Mouse (Mus musculus): ENCODE results near the gene Trub2. TPM values are rescaled to one million over a fixed set of nuclear protein-coding genes. Genes with fewer than 3 reads are reported as not detected.
"Not testable (repeated sequence)": the region's sequence is repeated elsewhere in the genome, so short reads cannot be mapped to it uniquely, and the experiment has no call there.

Gene Trub2
- polyA plus RNA-seq, 1 experiment from 2014 or later = 23.9 TPM

DNA sequence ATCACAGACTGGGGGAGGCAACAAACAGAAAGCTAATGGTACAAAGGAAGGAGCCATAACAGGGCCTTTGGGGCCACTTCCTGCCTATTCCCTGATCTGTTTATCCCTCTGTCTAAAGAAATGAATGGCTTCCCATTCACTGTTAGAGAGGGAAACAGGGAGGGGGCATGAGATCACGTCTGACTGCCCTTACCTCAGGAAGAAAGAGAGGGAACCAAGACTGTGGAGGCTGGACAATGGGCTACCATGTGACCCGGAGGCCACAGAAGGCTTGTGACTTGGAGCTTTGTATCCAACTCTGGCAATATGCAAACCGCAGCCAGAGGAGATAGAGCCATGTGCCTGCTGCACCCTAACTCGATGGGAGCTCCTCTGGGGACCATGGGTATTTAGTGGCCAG is 4.0 kb downstream of the Trub2 start:
- Histone ChIP-seq H3K4me2 (replicated peaks) (no peak overlapping the region), H3K9me3 (ENCODE audit: control insufficient read depth, low read length) (no peaks in the 10 kb centered on the region), H3K27me3 (ENCODE audit: control insufficient read depth, insufficient read depth, low read length) (no peaks in the 10 kb centered on the region), H3K4me3 (replicated peaks; ENCODE audit: low read length) (no peak overlapping the region), H3K27ac (no peak overlapping the region), H3K9ac (no peak overlapping the region), H3K36me3 (replicated peaks; ENCODE audit: control insufficient read depth, insufficient read depth) (peaks cover 69% of the 10 kb centered on the region), H3K4me1 (replicated peaks; ENCODE audit: control insufficient read depth, insufficient read depth, low read length) (peaks cover 13% of the 10 kb centered on the region)
- DNase-seq (ENCODE audit: low spot score) (no peak), ATAC-seq (ENCODE audit: low FRiP score) (no peak)
- 63% methylated on average over 4 of the region's 4 CpGs for WGBS

DNA sequence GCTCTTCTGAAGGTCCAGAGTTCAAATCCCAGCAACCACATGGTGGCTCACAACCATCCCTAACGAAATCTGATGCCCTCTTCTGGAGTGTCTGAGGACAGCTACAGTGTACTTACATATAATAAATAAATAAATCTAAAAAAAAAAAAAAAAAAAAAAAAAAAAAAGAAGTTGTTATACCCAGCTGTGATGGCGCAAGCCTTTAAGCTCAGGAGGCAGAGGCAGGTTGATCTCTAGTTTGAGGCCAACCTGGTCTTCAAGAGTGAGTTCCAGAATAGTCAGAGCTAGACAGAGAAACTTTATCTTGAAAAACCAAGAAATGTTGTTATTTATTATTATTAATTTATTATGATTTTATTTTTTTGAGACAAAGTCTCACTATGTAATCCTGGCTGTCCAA is 7.0 kb downstream of the Trub2 start:
- H3K27ac ChIP-seq; H3K9me3 ChIP-seq (ENCODE audit: control insufficient read depth, low read length); H3K4me3 ChIP-seq (replicated peaks; ENCODE audit: low read length); DNase-seq (ENCODE audit: low spot score); H3K27me3 ChIP-seq (ENCODE audit: control insufficient read depth, insufficient read depth, low read length); H3K4me1 ChIP-seq (replicated peaks; ENCODE audit: control insufficient read depth, insufficient read depth, low read length); H3K4me2 ChIP-seq (replicated peaks); ATAC-seq (ENCODE audit: low FRiP score); H3K9ac ChIP-seq: not testable (repeated sequence)
- H3K36me3 ChIP-seq (replicated peaks; ENCODE audit: control insufficient read depth, insufficient read depth) = peaks cover 97% of the 10 kb centered on the region
- WGBS = 88% methylated on average over 2 of the region's 2 CpGs

DNA sequence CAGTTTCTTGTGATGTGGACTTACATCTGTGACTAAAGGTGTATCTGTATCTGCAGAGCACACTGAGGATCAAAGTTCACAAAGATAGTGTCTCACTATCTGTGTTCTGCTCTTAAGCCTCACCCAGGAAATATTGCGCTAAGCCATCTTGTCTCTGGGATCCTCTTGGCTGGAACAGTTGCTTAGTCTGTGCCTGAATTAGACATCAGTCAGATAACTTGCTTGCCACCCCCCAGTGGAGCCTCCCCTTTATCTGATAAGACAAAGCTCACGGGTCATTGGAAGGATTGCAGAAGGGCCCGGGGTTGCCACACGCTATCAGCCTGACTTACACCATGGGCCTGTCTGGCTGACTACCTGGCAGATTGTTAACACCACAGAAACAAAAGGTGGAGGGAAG is 15.0 kb downstream of the Trub2 start:
- no peak overlapping the region for H3K27ac ChIP-seq
- H3K36me3 ChIP-seq (replicated peaks; ENCODE audit: control insufficient read depth, insufficient read depth) = peaks cover 25% of the 10 kb centered on the region
- no peaks in the 10 kb centered on the region for H3K9me3 ChIP-seq (ENCODE audit: control insufficient read depth, low read length)
- 94% methylated on average over 4 of the region's 4 CpGs for WGBS
- DNase-seq (ENCODE audit: low spot score) (no peak), ATAC-seq (ENCODE audit: low FRiP score) (no peak)
- no peaks in the 10 kb centered on the region for H3K4me1 ChIP-seq (replicated peaks; ENCODE audit: control insufficient read depth, insufficient read depth, low read length)
- no peak overlapping the region for H3K4me3 ChIP-seq (replicated peaks; ENCODE audit: low read length)
- no peaks in the 10 kb centered on the region for H3K27me3 ChIP-seq (ENCODE audit: control insufficient read depth, insufficient read depth, low read length)
- no peak overlapping the region for H3K9ac ChIP-seq
- H3K4me2 ChIP-seq (replicated peaks) = no peak overlapping the region

DNA sequence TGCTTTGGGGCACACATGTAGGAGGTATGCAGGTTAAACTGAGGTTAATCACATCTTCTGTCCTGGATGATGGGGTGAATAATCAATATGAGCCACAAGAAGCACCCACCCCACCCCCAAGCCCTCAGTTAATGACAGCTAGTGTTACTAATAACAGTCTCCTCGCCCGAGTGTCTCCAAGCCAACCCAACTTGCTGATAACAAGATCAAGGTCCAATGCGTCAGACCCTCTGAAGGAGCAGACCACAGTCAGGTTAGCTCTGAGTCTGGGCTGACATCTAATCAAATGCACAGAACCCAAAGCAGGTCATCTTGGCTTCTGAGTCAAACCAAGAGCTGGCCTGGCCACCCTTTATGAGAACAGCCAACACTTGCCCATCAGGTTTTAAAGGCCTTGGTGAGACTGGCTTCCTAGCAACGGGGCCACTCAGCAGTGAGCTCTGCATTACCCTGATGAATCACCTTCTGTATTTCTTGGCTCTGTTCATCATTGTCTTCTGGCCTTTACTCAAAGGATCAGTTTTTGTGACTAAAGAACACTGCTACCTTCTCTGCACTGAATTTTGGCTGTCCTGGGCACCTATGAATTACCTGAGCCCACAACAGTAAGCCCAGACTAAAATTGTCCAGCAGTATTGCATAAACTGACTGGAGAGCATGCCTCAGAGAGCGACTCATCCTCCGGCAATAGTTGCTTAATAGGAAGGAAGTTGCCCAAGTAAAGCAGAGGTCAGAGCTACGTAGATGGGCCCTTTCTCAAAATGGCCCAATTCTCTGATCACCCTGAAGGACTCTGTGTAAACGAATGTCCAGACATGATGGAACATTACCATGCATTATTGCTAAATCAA is 16.5 kb downstream of the Trub2 start:
- DNase-seq (ENCODE audit: low spot score) = no peak
- no peaks in the 10 kb centered on the region for H3K4me1 ChIP-seq (replicated peaks; ENCODE audit: control insufficient read depth, insufficient read depth, low read length)
- H3K36me3 ChIP-seq (replicated peaks; ENCODE audit: control insufficient read depth, insufficient read depth) = peaks cover 10% of the 10 kb centered on the region
- ATAC-seq (ENCODE audit: low FRiP score) = no peak
- WGBS = 92% methylated on average over 8 of the region's 8 CpGs
- no peaks in the 10 kb centered on the region for H3K27me3 ChIP-seq (ENCODE audit: control insufficient read depth, insufficient read depth, low read length)
- no peaks in the 10 kb centered on the region for H3K9me3 ChIP-seq (ENCODE audit: control insufficient read depth, low read length)
- H3K4me2 ChIP-seq (replicated peaks) = no peak overlapping the region
- no peak overlapping the region for H3K9ac ChIP-seq
- no peak overlapping the region for H3K27ac ChIP-seq
- H3K4me3 ChIP-seq (replicated peaks; ENCODE audit: low read length) = no peak overlapping the region

DNA sequence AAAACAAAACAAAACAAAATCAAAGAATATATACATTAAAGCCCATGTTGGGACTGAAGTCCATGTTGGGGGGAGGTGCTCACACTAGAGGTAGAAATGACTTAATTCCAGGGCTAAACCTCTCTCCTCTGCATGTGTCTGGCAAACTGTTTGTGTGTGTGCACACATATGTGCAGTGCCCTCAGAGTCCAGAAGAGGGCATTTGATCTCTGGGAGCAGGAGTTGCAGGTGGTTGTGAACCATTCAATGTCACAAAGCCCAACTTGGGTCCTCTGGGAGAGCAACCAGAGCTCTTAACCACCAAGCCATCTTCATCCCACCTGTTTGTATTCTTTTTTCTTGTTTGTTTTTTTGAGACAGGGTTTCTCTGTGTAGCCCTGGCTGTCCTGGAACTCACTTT is 18.1 kb downstream of the Trub2 start:
- Histone ChIP-seq H3K27me3 (ENCODE audit: control insufficient read depth, insufficient read depth, low read length) (no peaks in the 10 kb centered on the region), H3K4me1 (replicated peaks; ENCODE audit: control insufficient read depth, insufficient read depth, low read length) (no peaks in the 10 kb centered on the region), H3K27ac (no peak overlapping the region), H3K4me3 (replicated peaks; ENCODE audit: low read length) (no peak overlapping the region), H3K4me2 (replicated peaks) (no peak overlapping the region), H3K9me3 (ENCODE audit: control insufficient read depth, low read length) (no peaks in the 10 kb centered on the region), H3K36me3 (replicated peaks; ENCODE audit: control insufficient read depth, insufficient read depth) (peaks cover 5% of the 10 kb centered on the region; the same call in 1 of the 2 replicates), H3K9ac (no peak overlapping the region)
- ATAC-seq (ENCODE audit: low FRiP score) (no peak), DNase-seq (ENCODE audit: low spot score) (no peak)

DNA sequence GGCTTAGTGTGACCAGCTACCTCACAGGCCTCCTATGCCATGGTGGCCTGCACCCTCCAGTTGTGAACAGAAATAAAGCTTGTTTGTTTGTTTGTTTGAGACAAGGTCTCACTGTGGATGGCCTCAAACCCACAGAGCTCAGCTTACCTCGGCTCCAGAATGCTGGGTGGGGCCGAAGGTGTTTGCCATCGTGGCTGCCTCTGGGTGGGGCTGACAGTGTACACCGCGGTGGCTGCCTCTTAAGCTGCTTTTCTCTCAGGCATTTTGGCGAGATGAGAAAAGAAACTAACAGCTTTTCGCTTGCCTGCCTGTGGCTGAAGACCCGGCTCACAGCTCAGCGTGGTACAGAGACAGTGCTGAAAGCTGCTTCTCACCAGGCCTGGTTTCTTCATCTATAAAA is 19.4 kb downstream of the Trub2 start:
- H3K4me3 ChIP-seq (replicated peaks; ENCODE audit: low read length) = no peak overlapping the region
- H3K4me2 ChIP-seq (replicated peaks) = no peak overlapping the region
- H3K36me3 ChIP-seq (replicated peaks; ENCODE audit: control insufficient read depth, insufficient read depth) = no peaks in the 10 kb centered on the region; the same call in 1 of the 2 replicates
- no peak overlapping the region for H3K9ac ChIP-seq
- H3K27ac ChIP-seq = no peak overlapping the region
- DNase-seq (ENCODE audit: low spot score) = no peak
- H3K27me3 ChIP-seq (ENCODE audit: control insufficient read depth, insufficient read depth, low read length) = no peaks in the 10 kb centered on the region
- no peak for ATAC-seq (ENCODE audit: low FRiP score)
- H3K9me3 ChIP-seq (ENCODE audit: control insufficient read depth, low read length) = no peaks in the 10 kb centered on the region
- H3K4me1 ChIP-seq (replicated peaks; ENCODE audit: control insufficient read depth, insufficient read depth, low read length) = no peaks in the 10 kb centered on the region
- WGBS = 76% methylated on average over 9 of the region's 9 CpGs

DNA sequence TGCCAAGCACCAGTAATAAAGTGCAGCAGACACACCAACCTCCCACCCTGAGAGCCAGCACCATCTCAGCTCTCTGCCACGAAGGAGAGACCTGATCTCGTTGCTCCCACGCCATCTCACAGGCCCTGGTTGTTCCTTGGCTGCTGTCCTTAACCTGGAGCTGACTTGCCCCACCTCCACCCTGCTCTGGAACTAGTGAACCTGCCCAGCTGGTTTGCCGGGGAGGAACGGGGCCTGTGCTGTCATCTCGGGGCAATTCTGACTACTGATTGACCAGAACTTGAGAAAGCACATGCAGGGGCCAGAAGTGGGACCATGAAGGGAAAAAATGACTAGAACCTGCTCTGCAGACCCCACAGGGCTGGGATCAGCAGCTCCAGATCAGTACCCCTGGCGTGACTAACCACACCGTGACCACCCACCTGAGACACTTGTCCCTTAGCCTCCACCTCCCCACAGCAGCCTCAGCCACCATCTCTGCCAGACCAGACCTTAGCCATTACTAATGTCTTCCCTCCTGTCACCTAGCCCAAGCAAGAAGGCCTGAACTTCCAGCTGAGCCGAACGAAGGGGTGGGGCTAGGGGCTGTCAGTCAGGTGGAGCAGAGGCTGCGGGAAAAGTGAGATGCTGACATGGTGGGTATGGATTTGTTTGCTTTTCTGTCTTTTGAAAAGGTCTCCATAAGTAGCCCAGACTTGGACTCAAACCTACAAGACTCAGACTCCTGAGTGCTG is 20.2 kb downstream of the Trub2 start:
- ATAC-seq (ENCODE audit: low FRiP score) (no peak), DNase-seq (ENCODE audit: low spot score) (no peak)
- Histone ChIP-seq H3K27ac (no peak overlapping the region), H3K36me3 (replicated peaks; ENCODE audit: control insufficient read depth, insufficient read depth) (no peaks in the 10 kb centered on the region), H3K4me1 (replicated peaks; ENCODE audit: control insufficient read depth, insufficient read depth, low read length) (no peaks in the 10 kb centered on the region), H3K27me3 (ENCODE audit: control insufficient read depth, insufficient read depth, low read length) (no peaks in the 10 kb centered on the region), H3K9me3 (ENCODE audit: control insufficient read depth, low read length) (no peaks in the 10 kb centered on the region), H3K4me2 (replicated peaks) (no peak overlapping the region), H3K4me3 (replicated peaks; ENCODE audit: low read length) (no peak overlapping the region), H3K9ac (no peak overlapping the region)
- 74% methylated on average over 11 of the region's 11 CpGs for WGBS

DNA sequence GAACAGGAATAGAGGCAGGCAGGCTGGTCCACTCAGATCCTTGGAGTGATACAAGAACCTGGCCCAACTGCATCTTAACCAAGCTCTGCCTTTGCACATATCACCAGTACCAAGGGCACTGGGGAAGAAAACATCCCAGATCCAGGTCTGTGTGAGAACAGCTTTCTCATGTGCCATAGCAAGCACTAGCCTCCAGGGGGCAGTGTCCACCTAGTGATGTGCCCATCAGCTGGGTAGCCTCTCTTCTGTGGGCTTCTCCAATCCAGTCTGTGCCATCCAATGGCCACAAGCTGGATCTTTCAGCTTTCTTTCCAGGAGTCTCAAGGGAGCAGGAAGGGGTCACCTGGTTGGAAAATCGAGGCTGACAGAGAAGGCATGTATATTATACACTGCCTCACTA is 23.5 kb downstream of the Trub2 start:
- Histone ChIP-seq H3K4me3 (replicated peaks; ENCODE audit: low read length) (no peak overlapping the region), H3K27ac (no peak overlapping the region), H3K36me3 (replicated peaks; ENCODE audit: control insufficient read depth, insufficient read depth) (no peaks in the 10 kb centered on the region), H3K9me3 (ENCODE audit: control insufficient read depth, low read length) (no peaks in the 10 kb centered on the region), H3K27me3 (ENCODE audit: control insufficient read depth, insufficient read depth, low read length) (no peaks in the 10 kb centered on the region), H3K4me2 (replicated peaks) (no peak overlapping the region), H3K4me1 (replicated peaks; ENCODE audit: control insufficient read depth, insufficient read depth, low read length) (no peaks in the 10 kb centered on the region), H3K9ac (no peak overlapping the region)
- ATAC-seq (ENCODE audit: low FRiP score) (peak; percentile 68; the same call in 1 of the 2 replicates), DNase-seq (ENCODE audit: low spot score) (peak; percentile 72)
- WGBS = 5% methylated on average over 1 of the region's 1 CpGs

DNA sequence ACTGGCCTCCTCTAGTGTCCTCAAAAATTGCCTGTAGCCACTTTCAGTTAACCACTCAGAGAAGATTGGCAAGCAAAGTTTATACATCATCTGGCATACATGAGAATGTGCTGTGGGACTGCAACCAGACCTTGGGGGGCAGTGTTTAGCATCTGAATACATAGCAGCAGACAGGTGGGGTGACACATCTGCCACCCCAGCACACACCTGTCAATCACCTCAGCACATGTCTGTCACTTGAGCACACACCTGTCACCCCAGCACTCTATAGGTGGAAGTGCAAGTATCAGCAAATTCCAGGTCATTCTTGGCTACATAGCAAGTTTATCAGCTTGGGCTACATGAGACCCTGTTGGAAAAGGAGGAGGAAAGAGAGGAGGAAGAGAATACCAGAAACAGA is 32.6 kb downstream of the Trub2 start:
- no peak overlapping the region for H3K27ac ChIP-seq
- ATAC-seq (ENCODE audit: low FRiP score) = no peak
- H3K9ac ChIP-seq = no peak overlapping the region
- DNase-seq (ENCODE audit: low spot score) = no peak
- H3K36me3 ChIP-seq (replicated peaks; ENCODE audit: control insufficient read depth, insufficient read depth) = no peaks in the 10 kb centered on the region
- H3K4me3 ChIP-seq (replicated peaks; ENCODE audit: low read length) = no peak overlapping the region
- peaks cover 25% of the 10 kb centered on the region for H3K27me3 ChIP-seq (ENCODE audit: control insufficient read depth, insufficient read depth, low read length)
- H3K9me3 ChIP-seq (ENCODE audit: control insufficient read depth, low read length) = no peaks in the 10 kb centered on the region
- no peaks in the 10 kb centered on the region for H3K4me1 ChIP-seq (replicated peaks; ENCODE audit: control insufficient read depth, insufficient read depth, low read length)
- no peak overlapping the region for H3K4me2 ChIP-seq (replicated peaks)

Measured in hindbrain, embryonic 14.5 days (tissue).